Mouse (Mus musculus) megakaryocyte progenitor cell, adult 5-6 weeks (primary cell): Measurements from ENCODE around the gene Scn2b. TPM values are rescaled to one million over a fixed set of nuclear protein-coding genes. Genes with fewer than 3 reads are reported as not detected.

Experiments used
- ATAC-seq: replicated peaks from 2 replicates; pipeline ENCODE4 v1.8.0; 2016; ENCODE audit warnings: mild to moderate bottlenecking, moderate TSS enrichment, inconsistent platforms; ENCODE audit not compliant: poor library complexity
- total RNA-seq, 2 experiments: library from RNA; stranded (forward) in 1 of 2; stranded (reverse) in 1 of 2; fragments of 157-497, 149-512 nt in 1 of 2; fragments of 200-1000 nt in 1 of 2; gene quantifications; 2 replicates each; pipeline versions ENCODE4 v1.2.3 to v1.2.4; 2015 to 2017

The Scn2b gene
- total RNA-seq (2015) (not detected in 2 replicates), total RNA-seq (2017) (not detected in 2 replicates)

DNA sequence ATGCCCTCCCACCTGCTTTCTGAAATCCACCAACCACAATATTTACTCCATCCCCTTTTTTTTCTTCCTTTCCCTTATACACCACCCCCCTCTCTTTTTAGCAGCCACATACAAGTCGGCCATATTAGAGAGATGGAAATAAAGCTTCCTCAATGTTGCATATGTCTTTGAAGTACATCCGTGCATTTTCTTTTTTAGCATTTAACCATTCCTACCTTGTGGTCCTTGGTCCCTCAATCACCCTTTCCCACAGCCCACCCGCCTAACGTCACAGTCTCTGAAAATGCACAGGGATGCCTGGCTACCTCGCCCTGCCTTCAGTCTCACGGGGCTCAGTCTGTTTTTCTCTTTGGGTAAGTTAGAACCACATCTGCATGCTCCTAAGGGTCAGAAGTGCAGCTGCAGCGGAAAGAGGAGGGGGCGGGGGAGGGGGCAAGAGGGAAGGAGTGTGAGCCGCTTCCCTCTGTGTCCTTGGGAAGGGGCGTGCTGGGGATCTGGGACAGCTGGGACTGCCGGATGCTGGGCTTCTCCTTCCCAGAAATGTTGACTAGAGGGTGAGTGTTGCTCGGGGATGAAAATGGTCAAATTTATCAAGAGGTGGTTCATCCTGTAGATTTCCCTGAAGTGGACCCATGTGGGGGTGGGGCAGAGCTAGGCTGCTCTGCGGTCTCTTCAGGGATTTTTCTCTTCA lies at the start of gene Scn2b:
Gene Scn2b, plus strand, starts transcription at position 42 of the 691 bp plus-strand sequence.
- ATAC-seq: no peak

DNA sequence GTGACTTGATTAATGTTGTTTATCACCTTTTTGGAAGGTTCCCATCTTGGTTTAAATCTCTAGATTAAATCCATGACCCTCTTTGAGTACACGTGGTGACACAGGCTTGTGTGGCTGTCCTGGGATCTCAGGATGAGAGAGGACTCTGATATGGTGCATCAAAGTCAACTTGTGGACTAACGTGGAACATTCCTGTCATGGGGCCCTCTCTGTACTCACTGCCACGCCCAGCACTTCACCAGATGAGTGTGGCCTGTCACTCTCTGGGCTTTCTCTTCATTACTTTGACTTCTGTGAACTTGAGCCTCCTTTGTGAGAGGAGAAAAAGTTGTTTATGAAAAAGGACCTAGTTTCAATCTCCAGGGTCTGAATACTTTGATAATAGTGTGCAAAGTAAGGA lies 45.8 kb upstream of the Scn2b start:
- ATAC-seq: no peak

DNA sequence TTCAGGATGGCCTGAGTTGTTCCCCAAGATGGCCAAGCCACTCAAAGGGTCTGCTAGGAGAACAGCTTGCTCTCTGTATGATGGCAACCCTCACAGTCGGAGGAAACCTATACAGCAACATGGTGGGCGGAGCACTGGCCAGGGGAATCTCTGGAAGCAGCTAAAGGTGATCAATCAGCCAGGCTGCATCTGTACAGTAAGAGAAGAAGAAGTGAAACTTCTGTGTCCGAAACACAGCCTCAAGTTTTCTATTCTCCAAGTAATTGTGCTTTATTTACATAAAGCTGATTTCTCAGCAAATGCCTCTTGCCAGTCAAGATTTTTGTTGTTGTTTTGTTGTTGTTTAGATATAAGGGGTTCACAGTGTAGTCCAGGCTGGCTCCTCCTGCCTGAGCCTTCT lies 39.7 kb upstream of the Scn2b start:
- no peak for ATAC-seq

DNA sequence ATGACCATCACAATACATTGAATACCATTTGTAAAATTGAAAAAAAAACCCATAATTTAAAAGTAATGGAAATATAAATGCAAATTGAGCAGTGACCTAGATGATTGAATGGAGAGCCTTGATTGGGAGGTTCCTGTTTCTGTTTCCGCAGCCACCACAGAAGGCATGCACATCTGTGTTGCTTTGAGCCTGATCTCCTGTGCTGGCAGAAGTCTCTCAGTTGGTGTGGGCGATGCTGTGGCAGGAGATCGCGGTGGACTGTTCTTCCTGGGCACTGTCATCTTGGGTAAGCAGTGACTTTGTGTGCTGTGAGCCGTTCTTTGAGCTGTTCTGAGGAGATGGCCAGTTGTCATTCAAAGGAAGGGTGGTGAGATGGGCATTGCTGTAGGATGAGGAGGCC lies 38.6 kb upstream of the Scn2b start, which contains the start of gene Jaml:
Gene Jaml, plus strand, starts transcription at position 173 of the 400 bp plus-strand sequence.
- peak; percentile 95 for ATAC-seq

DNA sequence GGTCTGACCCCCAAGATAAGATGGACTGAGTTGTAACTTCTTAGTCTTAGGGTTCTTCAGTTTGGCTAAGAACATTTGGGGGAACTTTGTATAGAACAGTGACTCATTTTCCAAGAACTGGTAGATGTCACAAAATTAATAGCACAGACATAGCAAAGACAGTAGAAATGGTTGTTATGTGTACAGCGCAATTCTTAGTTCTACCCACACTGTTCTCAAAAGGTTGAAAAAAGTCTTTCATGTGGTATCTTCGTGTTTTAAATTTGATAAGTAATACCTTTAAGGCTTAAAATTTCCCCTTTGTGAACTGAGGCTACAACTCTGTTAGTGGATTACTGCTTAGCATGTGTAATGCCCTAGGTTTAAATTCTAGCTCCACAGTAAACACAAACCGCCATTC lies 34.5 kb upstream of the Scn2b start:
- ATAC-seq: no peak

DNA sequence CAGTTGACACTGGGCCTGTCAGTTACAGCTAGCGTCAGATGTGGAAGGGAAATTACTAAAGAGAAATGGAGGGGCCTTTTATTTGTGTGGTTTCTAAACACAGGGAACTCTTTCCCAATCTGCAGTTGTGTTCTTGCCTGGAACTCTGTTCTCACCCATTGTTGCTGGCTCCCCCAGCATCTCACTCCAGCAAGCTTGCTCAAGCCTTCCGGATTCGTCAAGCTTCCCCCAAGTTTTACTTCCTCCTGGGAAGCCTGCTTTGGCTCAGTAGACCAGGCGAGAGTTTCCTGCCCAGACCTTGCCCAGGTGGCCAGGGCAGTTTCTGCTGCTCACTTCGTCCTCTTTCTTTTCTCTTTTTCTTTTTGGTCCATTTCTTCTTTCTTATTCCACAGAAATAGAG lies 33.0 kb upstream of the Scn2b start:
- ATAC-seq: peak; percentile 90

DNA sequence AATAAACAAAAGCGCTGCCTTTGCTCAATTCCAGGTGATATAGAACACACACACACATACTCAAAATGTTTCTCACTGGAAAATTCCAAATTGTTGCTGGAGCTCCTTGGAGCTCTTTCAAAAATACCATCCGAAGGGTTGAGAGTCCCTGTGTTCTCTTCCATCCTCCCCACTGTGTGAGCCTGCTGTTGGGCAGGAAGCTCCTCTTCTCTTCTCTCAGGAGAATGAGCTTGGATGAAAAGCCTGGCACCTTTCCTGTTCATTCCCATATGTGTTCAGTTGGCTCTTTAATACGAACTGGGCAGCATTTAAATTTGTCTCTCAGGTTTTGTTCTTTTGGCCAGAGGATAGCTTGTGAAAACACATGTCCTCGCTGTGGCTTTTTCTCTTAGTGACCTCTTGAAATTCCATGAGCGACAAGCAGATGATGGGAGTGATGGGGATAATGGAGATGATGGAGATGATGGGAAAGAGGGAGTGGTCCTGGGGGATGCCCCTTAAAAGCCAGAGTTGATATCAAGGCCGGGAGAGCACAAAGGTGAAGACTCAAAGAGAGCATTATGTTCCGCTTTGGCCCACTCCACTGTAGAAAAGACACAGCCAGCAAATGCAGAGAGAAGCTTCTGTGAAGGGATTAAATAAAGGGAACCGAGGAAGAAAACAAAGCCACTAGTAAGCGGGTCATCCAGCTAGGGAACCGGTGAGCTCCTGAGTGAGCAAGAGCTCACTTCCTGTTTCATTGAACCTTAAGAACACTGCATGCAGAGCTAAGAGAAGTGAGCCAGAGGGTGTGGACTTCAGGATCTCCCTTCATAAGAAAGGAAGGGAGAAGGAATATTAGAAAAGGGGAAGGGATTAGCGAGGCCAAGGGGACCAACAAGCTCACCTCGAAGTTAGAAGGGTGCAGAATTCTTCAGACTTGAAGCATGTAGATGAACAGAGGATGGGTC lies 31.6 kb upstream of the Scn2b start:
- ATAC-seq: peak; percentile 54

DNA sequence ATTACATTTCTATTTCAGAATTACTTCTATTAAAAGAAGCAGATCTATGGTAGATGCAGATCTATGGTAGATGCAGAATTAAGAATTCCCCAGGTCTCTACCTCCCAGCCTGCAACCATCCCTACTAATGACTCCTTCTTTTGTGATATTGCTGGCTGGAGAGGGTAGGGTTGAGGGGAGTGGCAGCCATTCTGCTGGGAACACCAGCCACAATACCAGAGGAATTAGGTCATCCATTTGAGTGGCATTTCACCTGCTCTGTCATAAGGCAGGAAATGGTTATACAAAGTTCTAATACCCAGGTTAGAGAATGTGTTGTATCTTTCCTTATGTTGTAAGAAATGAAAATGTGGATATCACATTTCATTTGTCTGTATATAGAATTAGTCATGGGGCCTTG lies 29.5 kb upstream of the Scn2b start:
- ATAC-seq: no peak

DNA sequence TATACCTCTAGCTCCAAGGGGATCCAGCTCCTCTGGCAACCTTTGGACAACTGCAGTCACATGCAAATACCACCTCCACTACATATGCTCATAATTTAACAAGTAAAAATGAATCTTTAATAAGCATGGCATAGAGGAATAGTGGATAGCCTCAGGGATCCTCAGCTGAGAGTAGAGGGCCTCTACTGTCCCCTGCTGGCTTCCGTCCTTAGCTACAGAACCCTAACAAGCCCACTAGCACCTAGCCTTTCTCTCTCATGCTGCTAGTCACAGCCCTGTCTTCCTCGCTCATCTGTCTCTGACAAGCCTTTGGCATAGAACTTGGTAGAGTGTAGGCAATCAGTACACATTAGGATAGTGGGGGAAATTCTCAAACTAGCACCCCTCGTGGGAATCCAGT lies 26.8 kb upstream of the Scn2b start:
- ATAC-seq: no peak

DNA sequence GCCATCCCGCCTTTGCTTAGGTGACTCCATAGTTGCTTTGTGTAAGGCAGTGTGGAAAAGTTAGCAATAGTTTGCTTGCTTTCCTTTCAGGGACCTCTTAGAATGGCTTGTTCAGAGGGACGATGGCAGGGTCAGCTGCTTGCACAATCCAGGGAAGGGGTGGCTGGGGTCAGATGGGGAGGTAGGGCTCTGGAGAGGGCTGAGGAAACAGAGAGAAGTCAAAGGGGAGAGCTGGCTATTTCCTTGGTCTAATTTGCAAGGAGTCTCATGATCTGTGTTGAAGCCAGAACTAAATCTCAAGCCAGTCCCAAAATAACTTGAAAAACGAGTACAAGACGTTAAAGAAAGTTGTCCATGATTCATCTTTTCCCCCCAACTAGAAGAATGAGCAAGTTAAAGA lies 24.9 kb upstream of the Scn2b start:
- no peak for ATAC-seq

DNA sequence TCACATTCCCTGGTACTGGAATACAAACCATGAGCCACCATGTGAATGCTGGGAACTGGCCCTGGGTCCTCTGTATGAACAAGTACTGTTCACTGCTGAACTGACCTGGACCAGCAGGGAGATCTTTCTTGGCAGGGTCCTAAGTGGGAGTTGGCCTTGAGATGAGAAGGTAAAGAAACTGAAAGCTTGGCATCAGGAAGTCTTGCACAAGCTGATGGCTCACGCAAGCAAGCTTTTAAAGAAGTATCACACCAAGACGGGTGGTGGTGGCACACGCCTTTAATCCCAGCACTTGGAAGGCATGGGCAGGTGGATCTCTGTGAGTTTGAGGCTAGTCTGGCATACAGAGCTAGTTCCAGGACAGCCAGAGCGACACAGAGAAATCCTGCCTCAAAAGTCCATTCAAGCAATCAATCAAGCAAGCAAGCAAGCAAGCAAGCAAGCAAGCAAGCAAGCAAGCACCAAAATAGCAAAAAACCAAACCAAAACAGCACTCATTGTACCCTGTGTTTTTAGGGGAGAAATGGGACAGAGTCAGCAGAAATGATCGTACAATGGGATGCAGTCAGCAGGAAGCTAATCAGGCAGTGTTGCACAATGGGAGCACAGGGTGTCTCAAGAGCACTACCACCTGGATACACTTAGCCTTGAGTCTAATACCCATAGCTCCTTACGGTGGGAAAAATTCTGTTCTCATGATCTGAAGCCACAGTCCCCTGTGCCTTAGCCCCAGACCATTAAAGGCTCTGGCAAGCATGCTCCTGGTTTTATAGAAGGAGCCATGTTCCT lies 22.2 kb upstream of the Scn2b start:
- peak; percentile 79 for ATAC-seq

DNA sequence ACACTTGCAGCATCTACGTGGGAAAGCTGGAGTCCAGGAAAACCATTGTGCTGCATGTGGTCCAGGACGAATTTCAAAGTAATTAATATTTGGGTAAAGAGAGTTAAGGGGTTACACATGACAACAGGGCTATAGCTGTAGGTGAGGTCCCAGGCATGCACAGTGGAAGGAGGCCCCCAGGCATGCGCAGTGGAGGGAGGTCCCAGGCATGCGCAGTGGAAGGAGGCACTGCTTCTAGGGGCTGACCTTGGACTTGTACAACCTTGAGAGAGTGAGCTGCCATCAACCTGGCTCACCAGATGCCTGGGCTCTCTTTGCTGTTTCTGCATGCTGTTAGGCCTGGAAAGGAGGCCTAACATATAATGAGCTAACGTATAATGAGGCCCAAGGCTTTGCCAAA lies 19.7 kb upstream of the Scn2b start:
- ATAC-seq: no peak

DNA sequence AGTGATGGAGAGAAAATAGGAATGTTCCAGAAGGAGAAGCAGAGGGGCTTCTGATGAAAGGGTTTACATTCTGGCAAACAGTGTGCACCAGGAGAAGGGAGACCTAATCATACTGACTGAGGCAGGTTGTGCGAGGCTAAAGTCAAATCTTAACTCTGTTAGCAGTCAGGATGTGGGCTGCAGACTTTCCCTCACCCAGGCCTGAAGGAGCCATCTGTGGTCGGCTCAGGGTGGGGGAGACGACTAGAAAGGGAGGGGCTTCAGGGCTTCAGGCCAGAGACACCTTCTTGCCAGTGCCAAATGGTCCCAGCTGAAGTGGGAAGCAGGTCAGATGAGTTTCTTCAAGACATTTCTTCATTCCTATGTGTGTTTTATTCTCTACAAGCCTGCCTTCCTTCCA lies 19.2 kb upstream of the Scn2b start:
- peak; percentile 40; the same call in 1 of the 2 replicates for ATAC-seq

DNA sequence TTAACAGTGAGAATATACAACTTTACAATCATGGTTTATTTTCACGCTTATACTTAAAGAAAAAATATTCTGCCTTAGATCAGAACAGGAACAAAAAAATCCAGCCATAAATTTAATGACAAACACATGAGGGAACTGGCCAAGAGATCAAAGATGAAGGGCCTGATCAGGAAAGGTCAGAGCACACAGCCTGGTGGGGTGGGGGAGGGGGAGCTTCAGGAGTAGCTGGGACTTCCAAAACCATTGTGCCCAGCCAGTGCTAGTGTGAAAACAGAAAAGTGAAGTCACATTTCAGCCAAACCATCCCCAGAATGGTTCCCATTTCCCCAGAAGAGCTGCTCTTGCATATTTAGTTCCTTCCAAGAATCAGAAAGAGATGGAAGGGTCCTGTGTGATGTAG lies 15.1 kb upstream of the Scn2b start:
- no peak for ATAC-seq

DNA sequence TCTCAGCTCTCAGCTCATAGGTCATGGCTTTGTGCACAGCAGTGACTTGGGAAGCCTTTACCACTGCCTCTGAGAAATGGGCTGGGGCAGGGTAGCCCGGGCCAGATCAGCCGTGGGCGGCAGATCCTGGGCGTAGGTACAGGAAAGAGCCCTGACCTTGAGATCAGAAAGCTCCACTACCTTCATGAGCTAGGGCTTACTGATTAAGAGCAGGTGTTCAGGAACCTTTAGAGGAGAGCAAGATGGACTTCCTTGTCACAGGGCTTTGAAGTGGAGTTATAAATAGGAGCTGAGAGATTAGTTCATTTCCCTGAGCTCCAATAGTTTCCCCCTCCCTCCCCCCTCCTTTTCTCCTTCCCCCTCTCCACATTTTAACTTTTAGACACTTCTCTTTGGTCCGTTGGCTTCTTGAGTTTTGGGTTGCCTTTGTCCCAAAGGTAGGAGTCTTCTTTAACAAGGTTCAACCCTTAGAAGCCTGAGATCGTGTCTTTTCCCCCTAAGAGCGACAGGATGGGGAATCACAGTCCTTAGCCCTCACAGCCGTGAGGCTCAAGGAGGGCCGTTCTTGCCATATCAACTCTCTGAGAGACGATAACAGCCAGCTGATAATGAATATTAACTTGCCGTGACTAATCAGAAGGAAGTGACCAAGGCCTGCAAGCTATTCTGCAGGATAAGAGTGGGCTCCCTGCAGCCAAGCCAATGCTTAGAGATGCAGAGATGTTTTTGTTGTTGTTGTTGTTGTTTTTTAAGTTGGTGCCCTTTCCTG lies 14.2 kb upstream of the Scn2b start:
- no peak for ATAC-seq

DNA sequence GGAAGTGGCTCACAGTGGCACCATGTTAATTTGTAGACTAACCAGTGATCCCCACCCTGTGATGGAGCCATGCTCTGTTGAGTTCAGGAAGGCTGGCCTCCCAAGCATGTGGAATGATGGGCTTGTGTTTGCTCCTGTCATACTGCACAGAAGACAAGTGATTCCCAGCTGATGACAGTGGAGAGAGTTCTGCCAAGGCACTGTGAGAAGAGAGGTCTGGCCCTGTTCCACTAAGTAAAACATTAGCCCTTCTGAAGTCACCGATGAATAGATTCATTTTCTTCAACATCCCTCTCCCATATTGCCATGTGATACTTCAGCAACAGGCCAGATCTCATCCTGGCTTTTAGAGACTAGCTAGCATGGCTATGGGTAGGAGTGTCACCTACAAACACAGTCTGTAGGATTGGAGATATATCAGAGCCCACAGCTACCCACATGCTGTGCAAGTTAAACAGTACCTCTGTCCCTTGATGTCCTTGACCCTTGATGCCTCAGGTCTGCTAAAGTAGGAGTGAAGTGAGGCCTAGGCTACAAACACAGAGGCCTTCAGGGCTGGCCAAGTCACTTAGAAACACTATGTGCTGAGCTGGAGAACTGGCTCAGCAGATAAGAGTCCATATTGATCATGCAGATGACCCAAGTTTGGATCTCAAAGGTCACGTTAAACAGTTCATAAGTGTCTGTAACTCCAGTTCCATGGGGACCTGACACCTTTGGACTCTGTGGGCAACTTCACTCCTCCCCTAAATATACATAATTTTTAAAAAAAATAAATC lies 11.8 kb upstream of the Scn2b start:
- no peak for ATAC-seq

DNA sequence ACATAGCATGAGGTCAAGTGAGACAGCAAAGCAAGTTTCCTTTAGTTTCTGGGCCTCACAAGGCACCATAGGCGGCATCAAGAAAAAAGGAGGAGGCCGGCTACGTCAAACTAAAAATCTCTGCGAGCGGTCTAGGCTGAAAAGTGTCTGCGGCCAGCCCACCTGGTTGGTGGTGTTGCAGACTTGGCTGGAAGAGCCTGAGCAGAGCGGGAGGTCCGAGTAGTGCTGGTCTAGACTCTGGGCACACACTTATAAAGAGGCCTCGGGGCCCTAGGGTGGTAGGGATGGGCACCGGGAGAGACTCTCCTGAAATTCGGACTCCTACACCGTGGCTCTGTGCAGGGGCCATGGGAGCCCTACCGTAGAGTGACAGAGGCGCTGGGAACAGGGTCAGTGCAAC lies 1.9 kb upstream of the Scn2b start:
- ATAC-seq: no peak

DNA sequence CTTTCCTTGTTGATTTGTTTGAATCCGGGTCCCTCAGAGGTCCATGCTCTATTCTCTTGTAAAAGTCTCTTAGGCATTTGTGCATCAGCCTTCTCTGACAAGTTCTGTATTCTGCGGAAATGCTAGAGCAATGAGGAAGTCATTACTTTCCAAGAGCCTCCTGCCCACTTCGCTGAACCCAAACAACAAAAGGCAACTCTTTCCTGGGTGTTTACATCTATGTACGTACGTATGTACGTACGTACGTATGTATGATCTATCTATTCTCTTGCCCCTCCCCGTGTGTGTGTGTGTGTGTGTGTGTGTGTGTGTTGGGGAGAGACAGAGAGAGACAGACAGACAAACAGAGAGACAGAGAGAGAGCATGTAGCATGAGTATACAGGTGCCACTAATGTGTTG lies 763 bp upstream of the Scn2b start:
- peak; percentile 51; the same call in 1 of the 2 replicates for ATAC-seq

DNA sequence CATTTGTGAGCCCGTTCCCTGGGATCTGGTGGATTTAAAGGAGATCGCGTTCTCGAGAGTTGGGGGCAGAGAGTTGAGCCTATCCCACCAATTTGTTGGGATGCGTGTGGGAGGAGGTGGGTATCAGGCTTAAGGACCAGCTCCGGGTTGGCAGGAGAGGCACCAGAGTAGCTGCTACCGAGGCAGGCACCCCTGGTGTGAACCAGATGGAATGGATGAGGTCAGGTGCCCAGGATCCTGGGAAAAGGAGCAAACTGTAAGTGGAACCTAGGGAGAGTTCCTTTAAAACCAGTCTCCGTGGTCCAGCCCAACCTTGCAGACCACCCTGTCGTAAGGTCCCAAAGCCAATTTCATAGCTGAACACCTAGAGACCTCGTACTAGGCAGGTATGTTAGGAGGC lies 970 bp downstream of the Scn2b start:
- no peak for ATAC-seq
